Mouse (Mus musculus): ENCODE data around the gene Cdk19.
"Not testable (repeated sequence)": the region's sequence is repeated elsewhere in the genome, so short reads cannot be mapped to it uniquely, and the experiment has no call there.

Gene Cdk19

GRCm38 (mm10) chr10:40523312-40523975 is 184.1 kb downstream of the Cdk19 start:
- no peak for DNase-seq (ENCODE audit: low spot score in 2 of 2)

DNA sequence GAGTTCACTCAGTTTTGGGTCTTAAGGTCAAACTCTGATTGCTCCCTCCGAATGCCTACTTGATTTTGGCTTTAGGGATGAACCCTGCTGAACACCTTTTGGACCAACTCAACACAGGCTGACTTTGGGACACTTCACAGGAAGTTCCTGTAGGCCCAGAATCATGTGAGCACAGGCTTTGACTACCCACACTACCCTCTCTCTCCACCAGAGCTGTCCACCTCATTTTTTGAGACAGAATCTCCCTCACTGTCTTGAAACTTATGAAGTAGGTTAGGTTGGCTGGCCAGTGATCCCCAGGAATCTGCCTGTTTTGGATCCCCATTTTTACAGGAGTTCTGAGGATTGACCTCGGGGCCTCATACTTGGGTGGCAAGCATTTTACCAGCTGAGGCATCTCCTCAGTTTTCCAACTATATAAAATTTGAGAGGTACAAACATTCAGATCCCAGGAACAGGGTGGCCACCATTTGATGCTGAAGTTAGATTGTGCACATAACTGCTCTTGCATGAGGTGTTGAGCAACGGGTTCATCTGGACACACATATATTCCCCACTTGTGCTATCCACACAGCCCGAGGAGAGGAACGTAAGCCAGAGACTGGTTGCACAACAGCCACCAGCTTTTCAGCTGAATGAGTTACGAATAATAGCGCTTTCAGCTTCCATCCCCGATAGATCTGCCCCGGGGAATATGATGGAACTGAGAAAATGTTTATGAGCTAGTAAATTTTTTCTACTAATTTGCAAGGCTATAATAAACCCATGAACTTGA is 184.9 kb downstream of the Cdk19 start:
- no peak for DNase-seq (ENCODE audit: low spot score in 2 of 2)

- DNase-seq (ENCODE audit: low spot score in 2 of 2), result peak in 1 of 2 experiments; percentile 51
These were observed 185.6 kb downstream of the Cdk19 start for GRCm38 (mm10) chr10:40524991-40525390.

DNA sequence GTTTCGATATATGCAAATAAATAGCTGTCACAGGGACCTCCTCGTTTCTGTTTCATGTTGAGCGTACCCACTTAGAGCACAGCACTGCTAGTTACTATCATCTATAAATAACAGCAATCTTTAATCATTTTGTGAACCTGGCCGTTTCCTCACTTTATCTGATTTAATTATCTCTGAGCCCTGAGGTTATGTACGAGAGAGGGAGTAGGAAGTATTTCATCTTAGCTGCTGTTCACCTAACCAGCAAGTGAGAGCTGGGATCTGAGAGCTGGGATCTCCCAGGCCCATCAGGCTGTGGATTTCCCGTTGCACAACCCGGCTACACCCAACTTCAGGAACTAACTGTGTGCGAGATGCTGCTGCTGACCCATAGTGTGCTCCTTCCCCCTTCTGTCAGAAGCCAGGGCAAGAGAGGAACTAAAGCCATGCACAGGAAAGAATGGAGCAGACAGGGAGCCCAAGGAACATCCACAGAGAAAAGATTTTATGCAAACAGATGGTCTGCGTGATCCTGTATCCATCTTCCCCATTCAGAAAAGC is 186.3 kb downstream of the Cdk19 start:
- DNase-seq (ENCODE audit: low spot score in 2 of 2), result no peak

GRCm38 (mm10) chr10:40526301-40526761 is 187.0 kb downstream of the Cdk19 start:
- no peak for DNase-seq (ENCODE audit: low spot score in 2 of 2)

DNA sequence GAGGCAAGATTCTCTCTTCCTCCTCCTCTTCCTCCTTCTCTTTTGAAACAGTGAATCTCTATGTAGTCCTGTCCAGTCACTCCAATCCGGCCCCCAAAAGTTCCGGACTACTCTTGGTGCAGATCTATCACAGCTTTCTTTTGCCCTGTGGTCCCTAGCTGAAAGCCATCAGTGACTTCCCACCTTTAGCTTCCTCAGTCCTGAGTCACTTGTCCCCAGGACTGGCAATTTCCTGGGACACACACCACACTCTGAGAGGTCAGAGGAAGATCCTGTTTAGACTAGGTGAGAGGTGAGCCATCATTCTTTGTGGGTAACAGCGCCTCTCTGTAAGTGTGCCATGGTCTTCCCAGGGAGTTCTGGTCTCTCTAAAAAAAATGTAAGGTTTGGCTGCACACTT is 187.6 kb downstream of the Cdk19 start:
- DNase-seq (ENCODE audit: low spot score in 2 of 2), result no peak

DNA sequence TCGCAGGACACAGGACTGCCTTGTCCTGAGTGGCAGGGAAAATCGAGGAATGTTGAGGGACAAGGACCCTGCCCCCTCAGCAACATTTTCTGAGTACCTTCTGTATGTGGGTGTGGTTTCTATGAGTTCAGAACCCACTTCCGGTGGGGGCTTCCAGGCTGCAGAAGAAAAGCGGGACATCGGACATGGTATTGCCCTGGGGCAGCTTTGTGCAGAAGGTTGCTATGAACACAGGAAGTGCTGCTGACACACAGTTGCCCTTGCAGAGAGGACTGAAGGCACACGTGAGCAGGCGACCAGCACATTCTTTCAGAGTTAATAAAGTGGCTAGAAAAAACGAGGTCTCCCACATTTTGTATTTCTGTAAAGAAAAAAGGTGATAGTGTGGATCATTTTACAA is 188.2 kb downstream of the Cdk19 start:
- no peak for DNase-seq (ENCODE audit: low spot score in 2 of 2)

DNA sequence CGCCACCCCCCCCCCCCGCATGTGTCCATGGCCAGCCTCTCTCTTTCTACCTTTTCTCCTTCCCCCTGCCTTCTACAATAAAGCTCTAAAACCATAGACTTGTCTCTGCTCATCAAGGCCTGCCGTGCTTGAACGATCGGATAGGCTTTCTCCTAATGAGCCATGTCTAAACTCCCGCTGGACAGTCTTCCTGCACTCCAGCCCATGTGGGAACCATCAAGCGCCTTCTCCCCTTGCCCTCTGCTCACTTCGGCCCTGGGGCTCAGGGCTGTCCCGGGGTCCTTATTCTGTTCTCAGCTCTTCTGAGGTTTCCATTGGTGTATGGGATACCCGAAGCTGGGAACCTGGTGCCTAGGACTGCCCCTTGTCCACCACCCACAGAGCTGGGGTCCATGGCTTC is 189.3 kb downstream of the Cdk19 start:
- no peak for DNase-seq (ENCODE audit: low spot score in 2 of 2)

DNA sequence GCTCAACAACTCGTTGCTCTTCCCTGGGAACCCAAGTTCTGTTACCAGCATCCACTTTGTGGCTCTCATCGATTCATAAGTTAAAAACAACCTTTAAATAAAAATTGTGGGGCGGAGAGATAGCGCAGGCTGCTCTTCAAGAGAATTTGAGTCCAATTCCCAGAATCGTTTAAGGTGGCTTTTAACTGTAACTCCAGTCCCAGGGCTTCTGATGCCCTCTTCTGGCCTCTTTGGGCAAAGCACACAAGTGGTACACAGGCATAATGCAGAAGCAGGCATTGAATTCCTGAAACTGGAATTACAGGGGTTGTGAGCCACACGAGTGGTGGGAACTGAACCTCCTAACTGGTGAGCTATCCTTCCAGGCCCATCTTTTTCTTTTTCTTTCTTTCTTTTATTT is 190.3 kb downstream of the Cdk19 start:
- DNase-seq (ENCODE audit: low spot score in 2 of 2), result peak in 1 of 2 experiments; percentile 57

DNA sequence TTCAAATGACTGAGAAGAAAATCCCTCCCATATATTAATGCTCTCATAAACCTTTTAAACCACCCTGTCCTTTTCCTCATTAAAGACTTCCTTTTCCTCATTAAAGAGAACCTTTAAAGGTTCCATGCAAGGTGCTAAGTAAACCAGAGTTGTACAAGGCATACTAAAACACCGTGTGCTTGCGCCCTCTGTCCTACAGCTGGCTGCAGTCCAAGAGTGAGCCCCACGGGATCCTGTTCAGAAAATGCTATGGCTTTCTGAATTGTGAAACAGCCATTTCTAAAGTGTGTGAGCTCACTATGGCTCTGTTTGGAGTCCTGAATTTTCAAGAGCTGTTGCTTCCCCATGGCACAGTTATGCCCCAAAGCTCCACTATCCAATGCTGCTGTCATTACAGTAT is 191.3 kb downstream of the Cdk19 start:
- DNase-seq (ENCODE audit: low spot score in 2 of 2), result no peak

GRCm38 (mm10) chr10:40532586-40532985 is 193.2 kb downstream of the Cdk19 start:
- not testable (repeated sequence) for DNase-seq (ENCODE audit: low spot score in 2 of 2)

Measured in cerebellum, postnatal 4 days (tissue).